Mouse (Mus musculus) forebrain, embryonic 11.5 days (tissue): ENCODE data around the gene Ttll10. TPM values are rescaled to one million over a fixed set of nuclear protein-coding genes. Genes with fewer than 3 reads are reported as not detected.

ENCODE experiments used
- ATAC-seq: fragments of 200-750 bp; cut with Nextera tagmentation; replicated peaks from 2 replicates; pipeline ENCODE4 v1.8.0; 2017; ENCODE audit warnings: moderate TSS enrichment; ENCODE audit not compliant: low FRiP score
- DNase-seq: peaks from one replicate; pipeline ENCODE4 v3.0.0-alpha.2; 2017; ENCODE audit warnings: low spot score
- H3K27ac ChIP-seq: fragments of 300-500 bp; sonication (generic); 2 replicates; pipeline ENCODE4 v1.5.1; 2014; ENCODE audit warnings: low read depth, low read length
- H3K27me3 ChIP-seq: fragments of 300-500 bp; sonication (generic); 2 replicates; pipeline ENCODE4 v1.6.1; 2014; ENCODE audit warnings: mild to moderate bottlenecking, low read length, mixed read lengths; ENCODE audit not compliant: control insufficient read depth, insufficient read depth
- H3K36me3 ChIP-seq: fragments of 300-500 bp; sonication (generic); 2 replicates; pipeline ENCODE4 v1.6.1; 2014; ENCODE audit warnings: mild to moderate bottlenecking, low read length, moderate library complexity, mixed read lengths; ENCODE audit not compliant: control insufficient read depth, insufficient read depth
- H3K4me1 ChIP-seq: fragments of 300-500 bp; sonication (generic); replicated peaks from 2 replicates; pipeline ENCODE4 v1.6.1; 2014; ENCODE audit warnings: low read length, mixed read lengths; ENCODE audit not compliant: control insufficient read depth, insufficient read depth
- H3K4me2 ChIP-seq: fragments of 300-500 bp; sonication (generic); 2 replicates; pipeline ENCODE4 v1.6.1; 2014; ENCODE audit warnings: low read depth, mild to moderate bottlenecking, low read length, moderate library complexity, mixed read lengths; ENCODE audit not compliant: severe bottlenecking
- H3K4me3 ChIP-seq: fragments of 300-500 bp; sonication (generic); 2 replicates; pipeline ENCODE4 v1.5.1; 2014; ENCODE audit warnings: low read depth, low read length
- H3K9ac ChIP-seq: fragments of 300-500 bp; sonication (generic); 2 replicates; pipeline ENCODE4 v1.6.1; 2014; ENCODE audit warnings: low read length
- H3K9me3 ChIP-seq: fragments of 300-500 bp; sonication (generic); 2 replicates; pipeline ENCODE4 v1.6.1; 2016; ENCODE audit warnings: low read length, mixed read lengths; ENCODE audit not compliant: control insufficient read depth
- WGBS: fragments of 180-500 bp; shearing (Covaris S2); extraction: QIAGEN DNeasy Blood & Tissue Kit; methylation state at CpG from one replicate; pipeline ENCODE4 v1.1.7; 2014; 5-methylcytosine and 5-hydroxymethylcytosine counted together
- polyA plus RNA-seq: library from polyadenylated mRNA; unstranded; fragments of >200 nt; fragmentation: Nextera tagmentation; extraction: Ambion mirVana; gene quantifications from 2 replicates; pipeline ENCODE4 v1.2.1, GENCODE M21; 2014

Gene Ttll10
- polyA plus RNA-seq, 1 experiment from 2014 or later: 0.33 TPM

DNA sequence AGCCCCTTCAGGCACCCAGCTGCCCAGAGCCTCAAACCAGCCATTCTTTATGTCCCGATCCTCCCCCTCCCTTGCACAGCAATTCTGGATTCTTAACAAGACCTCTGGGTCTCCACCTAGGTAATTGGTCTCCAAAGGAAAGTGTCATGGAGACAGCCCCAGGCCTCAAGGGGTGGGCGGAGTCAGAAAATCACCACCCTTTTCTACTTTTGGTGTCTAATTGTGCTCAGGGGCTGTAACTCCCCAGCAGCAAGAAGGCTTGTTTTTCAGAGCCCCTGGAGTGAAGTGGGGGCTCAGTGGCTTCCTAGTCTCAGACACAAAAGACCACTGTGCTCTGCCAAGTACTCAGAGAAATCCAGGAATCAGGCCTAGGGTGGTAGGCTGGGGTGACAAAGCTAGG, 11.5 kb upstream of the Ttll10 start:
- peak; percentile 71 for ATAC-seq
- H3K4me2 ChIP-seq: no peak overlapping the region
- peak overlapping the region; percentile 58 for H3K27ac ChIP-seq
- whole genome bisulfite sequencing: 26% methylated on average over 2 of the region's 2 CpGs
- no peak for DNase-seq
- H3K36me3 ChIP-seq: no peaks in the 10 kb centered on the region
- no peak overlapping the region for H3K4me3 ChIP-seq
- no peaks in the 10 kb centered on the region for H3K27me3 ChIP-seq
- peaks cover 5% of the 10 kb centered on the region; the same call in 1 of the 2 replicates for H3K4me1 ChIP-seq
- H3K9me3 ChIP-seq: no peaks in the 10 kb centered on the region
- H3K9ac ChIP-seq: no peak overlapping the region

DNA sequence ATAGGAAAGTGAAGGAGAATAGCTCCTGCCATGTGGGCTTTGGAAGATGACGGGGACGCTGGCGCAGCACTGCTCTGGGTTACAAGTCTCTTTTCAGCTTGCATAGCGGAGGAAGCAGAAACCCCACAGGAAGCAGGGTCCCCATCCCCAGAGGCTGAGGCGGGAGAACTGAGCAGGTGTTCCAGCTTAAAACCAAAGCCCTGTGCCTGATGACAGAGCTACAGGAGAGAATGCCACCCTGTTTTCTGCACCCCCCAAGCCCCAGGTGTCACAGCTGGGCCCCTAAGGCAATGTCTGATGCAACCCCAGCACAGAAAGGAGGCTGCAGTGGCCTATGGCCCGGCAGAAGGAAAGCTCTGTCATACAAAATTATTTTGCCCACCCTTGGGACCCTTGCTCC, 11.1 kb upstream of the Ttll10 start:
- WGBS: 34% methylated on average over 6 of the region's 6 CpGs
- Histone ChIP-seq H3K4me3 (no peak overlapping the region), H3K9me3 (no peaks in the 10 kb centered on the region), H3K4me1 (peaks cover 5% of the 10 kb centered on the region; the same call in 1 of the 2 replicates), H3K36me3 (no peaks in the 10 kb centered on the region), H3K4me2 (no peak overlapping the region), H3K27me3 (no peaks in the 10 kb centered on the region), H3K27ac (peak overlapping the region; percentile 58), H3K9ac (no peak overlapping the region)
- no peak for DNase-seq
- peak; percentile 24 for ATAC-seq

DNA sequence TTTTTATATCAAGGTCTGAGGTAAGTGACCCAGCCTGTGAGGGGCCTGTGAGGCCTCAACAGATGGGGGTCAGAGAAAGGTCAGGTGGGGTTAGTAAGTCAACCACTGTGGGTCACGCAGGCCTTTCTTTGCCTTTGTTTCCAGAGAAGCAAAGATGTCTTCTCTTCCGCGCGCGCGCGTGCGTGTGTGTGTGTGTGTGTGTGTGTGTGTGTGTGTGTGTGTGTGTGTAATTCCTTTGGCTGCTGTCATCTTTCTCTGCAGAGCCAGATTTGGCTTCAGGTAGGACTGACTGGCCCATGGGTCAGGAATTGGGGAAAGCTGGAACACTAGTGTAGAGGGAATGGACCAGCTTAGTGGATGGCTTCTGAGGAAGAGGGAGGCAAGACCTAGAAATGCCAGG, 10.5 kb upstream of the Ttll10 start:
- no peaks in the 10 kb centered on the region for H3K9me3 ChIP-seq
- H3K9ac ChIP-seq: no peak overlapping the region
- no peak overlapping the region for H3K4me2 ChIP-seq
- H3K4me3 ChIP-seq: no peak overlapping the region
- DNase-seq: no peak
- H3K27me3 ChIP-seq: no peaks in the 10 kb centered on the region
- no peak for ATAC-seq
- no peaks in the 10 kb centered on the region for H3K36me3 ChIP-seq
- WGBS: 83% methylated on average over 8 of the region's 8 CpGs
- H3K4me1 ChIP-seq: peaks cover 5% of the 10 kb centered on the region; the same call in 1 of the 2 replicates
- H3K27ac ChIP-seq: no peak overlapping the region

DNA sequence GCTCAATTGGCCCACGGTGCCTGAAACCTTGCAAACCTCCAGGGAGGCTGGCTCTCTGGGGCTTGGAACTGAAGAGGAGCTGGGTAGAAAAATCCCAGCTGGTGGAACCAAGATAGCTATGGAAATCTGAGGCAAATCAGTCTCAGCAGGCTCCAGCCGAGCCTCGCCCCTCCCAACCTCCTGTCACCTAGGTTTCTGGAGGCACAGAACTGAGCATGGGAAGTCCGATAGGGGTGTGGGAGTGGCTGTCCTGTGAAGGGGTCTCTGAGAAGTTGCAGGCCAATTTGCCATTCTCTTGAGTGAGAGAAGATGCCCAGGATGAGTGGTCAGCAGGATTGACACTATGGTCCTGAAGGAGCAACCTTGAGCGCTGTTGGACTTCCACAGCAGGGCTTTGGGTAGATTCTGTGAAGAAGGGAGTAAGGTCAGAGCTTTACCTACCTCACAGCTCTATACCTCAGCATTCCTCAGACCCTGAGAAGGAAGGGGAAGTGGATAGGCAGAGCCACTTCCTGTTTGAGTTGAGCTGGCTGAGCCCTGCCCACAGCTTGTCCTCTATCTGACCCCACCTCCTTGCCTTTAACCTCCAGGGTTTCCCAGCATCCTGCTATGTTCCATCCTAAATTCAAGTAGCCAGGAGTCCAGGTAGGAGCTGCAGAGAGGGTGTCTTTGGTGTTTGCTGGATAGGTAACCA, 8.2 kb upstream of the Ttll10 start:
- Histone ChIP-seq H3K9ac (no peak overlapping the region), H3K36me3 (no peaks in the 10 kb centered on the region), H3K27ac (no peak overlapping the region), H3K9me3 (no peaks in the 10 kb centered on the region), H3K4me3 (no peak overlapping the region), H3K4me1 (peaks cover 9% of the 10 kb centered on the region), H3K4me2 (no peak overlapping the region), H3K27me3 (no peaks in the 10 kb centered on the region)
- DNase-seq: no peak
- ATAC-seq: no peak
- WGBS: 82% methylated on average over 5 of the region's 5 CpGs

- DNase-seq: no peak
- Histone ChIP-seq H3K4me3 (no peak overlapping the region), H3K4me1 (peaks cover 5% of the 10 kb centered on the region), H3K27ac (no peak overlapping the region), H3K4me2 (no peak overlapping the region), H3K9me3 (no peaks in the 10 kb centered on the region), H3K27me3 (no peaks in the 10 kb centered on the region), H3K9ac (no peak overlapping the region), H3K36me3 (no peaks in the 10 kb centered on the region)
- WGBS: 86% methylated on average over 10 of the region's 10 CpGs
- no peak for ATAC-seq
These were observed 6.1 kb upstream of the Ttll10 start for GRCm38 (mm10) chr4:156065156-156065894.

GRCm38 (mm10) chr4:156064510-156064897, 5.3 kb upstream of the Ttll10 start:
- ATAC-seq (no peak), DNase-seq (no peak)
- H3K36me3 ChIP-seq: no peaks in the 10 kb centered on the region
- no peaks in the 10 kb centered on the region for H3K27me3 ChIP-seq
- WGBS: 90% methylated on average over 9 of the region's 9 CpGs
- no peak overlapping the region for H3K9ac ChIP-seq
- H3K4me2 ChIP-seq: no peak overlapping the region
- no peaks in the 10 kb centered on the region for H3K9me3 ChIP-seq
- H3K4me3 ChIP-seq: no peak overlapping the region
- H3K4me1 ChIP-seq: peaks cover 4% of the 10 kb centered on the region
- H3K27ac ChIP-seq: no peak overlapping the region

DNA sequence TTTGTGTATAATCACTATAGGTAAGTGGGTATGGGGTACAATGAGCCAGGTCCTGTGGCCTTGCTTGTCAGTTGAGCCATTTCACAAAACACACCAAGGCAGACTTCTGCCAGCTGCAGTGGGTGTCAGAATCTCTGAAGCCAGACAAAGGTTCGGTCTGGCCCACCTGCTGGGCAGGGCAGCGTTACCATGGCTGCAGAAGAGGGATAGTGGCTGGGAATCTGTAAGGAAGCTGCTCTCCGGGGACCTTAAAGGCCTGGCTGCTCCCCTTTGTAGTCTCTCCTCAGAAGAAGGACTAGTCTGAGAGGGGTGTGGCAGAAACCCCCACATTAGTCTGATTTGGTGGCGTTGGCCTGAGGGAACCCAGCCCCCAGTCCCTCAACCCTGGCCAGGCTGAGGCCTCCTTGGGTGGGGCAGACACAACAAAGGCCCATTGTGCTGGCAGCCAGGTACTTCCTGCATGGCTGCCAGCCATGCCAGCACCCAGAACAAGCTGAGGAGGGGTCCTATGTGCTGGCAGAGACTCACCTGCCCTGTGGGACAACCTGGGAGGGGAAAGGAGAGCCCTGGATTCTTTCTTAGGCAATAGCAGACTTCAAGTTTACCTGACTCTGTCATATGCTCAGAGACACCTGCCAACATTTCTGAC, 4.8 kb upstream of the Ttll10 start:
- Histone ChIP-seq H3K27me3 (no peaks in the 10 kb centered on the region), H3K9me3 (no peaks in the 10 kb centered on the region), H3K4me2 (no peak overlapping the region), H3K27ac (no peak overlapping the region), H3K9ac (0 out of 2 replicates have a peak overlapping the region, but pooled peaks have one; percentile 12), H3K36me3 (no peaks in the 10 kb centered on the region), H3K4me3 (no peak overlapping the region), H3K4me1 (peaks cover 4% of the 10 kb centered on the region)
- DNase-seq (no peak), ATAC-seq (no peak)
- WGBS: 0% methylated on average over 4 of the region's 4 CpGs

DNA sequence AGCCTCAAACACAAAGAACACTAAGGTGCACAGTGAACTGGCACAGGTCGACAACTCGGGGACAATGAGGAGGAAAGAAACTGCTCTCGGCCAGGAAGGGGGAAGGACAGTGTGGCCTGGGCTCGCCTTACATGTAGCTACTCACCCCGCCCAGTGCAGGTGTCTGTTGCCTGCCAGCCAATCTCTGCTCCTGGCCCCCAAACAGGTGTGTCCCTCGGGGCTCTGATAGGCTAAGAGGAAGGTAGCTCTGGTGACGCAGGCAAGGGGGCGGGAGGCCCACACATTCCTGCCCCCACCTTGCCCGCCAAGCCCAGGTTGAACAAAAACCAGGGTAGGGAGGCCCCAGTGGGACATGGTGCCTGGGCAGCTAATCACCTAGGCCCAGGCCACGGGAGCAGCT, 499 bp upstream of the Ttll10 start:
- Histone ChIP-seq H3K4me1 (peaks cover 4% of the 10 kb centered on the region), H3K36me3 (no peaks in the 10 kb centered on the region), H3K9me3 (no peaks in the 10 kb centered on the region), H3K4me3 (no peak overlapping the region), H3K9ac (no peak overlapping the region), H3K4me2 (no peak overlapping the region), H3K27ac (no peak overlapping the region), H3K27me3 (no peaks in the 10 kb centered on the region)
- WGBS: 32% methylated on average over 10 of the region's 10 CpGs
- ATAC-seq (no peak), DNase-seq (no peak)
